Mouse (Mus musculus) liver, embryonic 15.5 days (tissue): ENCODE data around the gene Nfam1. TPM values are rescaled to one million over a fixed set of nuclear protein-coding genes. Genes with fewer than 3 reads are reported as not detected.
A peak's percentile ranks its signal among the peaks of the same experiment; 100 is the strongest.

Source experiments
- ATAC-seq: fragments of 200-750 bp; cut with Nextera tagmentation; 2 replicates; pipeline ENCODE4 v1.8.0; 2017; ENCODE audit warnings: moderate number of reproducible peaks, mild to moderate bottlenecking, moderate library complexity; ENCODE audit not compliant: insufficient read depth
- H3K27ac ChIP-seq: fragments of 300-500 bp; sonication (generic); replicated peaks from 2 replicates; pipeline ENCODE4 v1.5.1; 2015; ENCODE audit warnings: mild to moderate bottlenecking, inconsistent platforms
- H3K27me3 ChIP-seq: fragments of 300-500 bp; sonication (generic); 2 replicates; pipeline ENCODE4 v1.6.1; 2015; ENCODE audit warnings: mild to moderate bottlenecking, inconsistent platforms
- H3K36me3 ChIP-seq: fragments of 300-500 bp; sonication (generic); replicated peaks from 2 replicates; pipeline ENCODE4 v1.6.1; 2015; ENCODE audit warnings: moderate library complexity, mild to moderate bottlenecking, inconsistent platforms
- H3K4me1 ChIP-seq: fragments of 300-500 bp; sonication (generic); replicated peaks from 2 replicates; pipeline ENCODE4 v1.6.1; 2015; ENCODE audit warnings: inconsistent platforms
- H3K4me2 ChIP-seq: fragments of 300-500 bp; sonication (generic); 2 replicates; pipeline ENCODE4 v1.6.1; 2015; ENCODE audit warnings: moderate library complexity, mild to moderate bottlenecking, inconsistent platforms
- H3K4me3 ChIP-seq: fragments of 300-500 bp; sonication (generic); replicated peaks from 2 replicates; pipeline ENCODE4 v1.5.1; 2015; ENCODE audit warnings: mild to moderate bottlenecking, inconsistent platforms
- H3K9ac ChIP-seq: fragments of 300-500 bp; sonication (generic); 2 replicates; pipeline ENCODE4 v1.6.1; 2015; ENCODE audit warnings: moderate library complexity, mild to moderate bottlenecking, inconsistent platforms
- H3K9me3 ChIP-seq: fragments of 300-500 bp; sonication (generic); replicated peaks from 2 replicates; pipeline ENCODE4 v1.6.1; 2016; ENCODE audit warnings: inconsistent platforms
- WGBS: fragments of 180-500 bp; shearing (Covaris S2); methylation state at CpG from one replicate; pipeline ENCODE4 v1.1.7; 2015; ENCODE audit warnings: mixed read lengths; ENCODE audit not compliant: insufficient replicate concordance; 5-methylcytosine and 5-hydroxymethylcytosine counted together
- polyA plus RNA-seq: library from polyadenylated mRNA; unstranded; fragments of >200 nt; fragmentation: Nextera tagmentation; extraction: Ambion mirVana; gene quantifications from 2 replicates; pipeline ENCODE4 v1.2.1, GENCODE M21; 2015

The Nfam1 gene
- polyA plus RNA-seq, 1 experiment from 2014 or later: 12.1 TPM

DNA sequence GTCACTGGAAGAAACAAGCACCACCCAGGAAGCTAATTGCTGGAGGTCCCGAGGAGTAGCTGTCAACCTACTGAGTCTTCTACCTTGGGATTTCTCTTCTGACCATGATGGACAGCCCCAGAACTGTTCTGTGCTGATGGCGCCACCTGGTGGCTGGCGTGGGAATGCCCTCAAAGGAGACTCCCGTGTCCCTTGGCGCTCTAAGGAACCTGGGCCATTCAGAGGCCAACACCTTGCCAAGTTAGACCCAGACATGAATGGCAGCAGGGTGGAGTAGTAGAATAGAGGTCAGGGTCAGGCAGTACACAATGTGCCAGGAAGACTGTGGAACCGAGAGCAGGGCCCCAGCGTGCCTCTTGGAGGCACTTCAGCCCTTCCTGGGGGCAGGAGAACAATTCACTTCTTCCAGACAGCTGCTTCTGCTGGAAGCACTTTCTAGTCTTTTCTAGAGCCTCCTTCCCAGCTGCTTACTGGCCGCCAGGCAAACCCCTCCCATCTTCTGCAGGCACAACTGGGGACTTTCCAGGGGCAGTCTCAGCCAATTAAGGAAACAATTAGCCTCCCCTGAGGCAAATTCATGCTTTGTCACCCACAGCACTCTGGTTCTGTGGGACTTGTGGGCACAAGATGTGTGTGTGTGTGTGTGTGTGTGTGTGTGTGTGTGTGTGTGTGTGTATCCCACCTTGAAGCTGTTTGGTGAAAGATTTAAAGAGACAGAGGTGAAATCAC, 4.8 kb upstream of the Nfam1 start:
- no peak for ATAC-seq
- H3K9ac ChIP-seq: no peak overlapping the region
- 8% methylated on average over 8 of the region's 8 CpGs for WGBS
- no peak overlapping the region for H3K4me3 ChIP-seq
- peaks cover 27% of the 10 kb centered on the region for H3K27me3 ChIP-seq
- no peak overlapping the region for H3K27ac ChIP-seq
- no peaks in the 10 kb centered on the region for H3K36me3 ChIP-seq
- no peak overlapping the region for H3K4me2 ChIP-seq
- H3K9me3 ChIP-seq: no peaks in the 10 kb centered on the region
- peaks cover 16% of the 10 kb centered on the region for H3K4me1 ChIP-seq

DNA sequence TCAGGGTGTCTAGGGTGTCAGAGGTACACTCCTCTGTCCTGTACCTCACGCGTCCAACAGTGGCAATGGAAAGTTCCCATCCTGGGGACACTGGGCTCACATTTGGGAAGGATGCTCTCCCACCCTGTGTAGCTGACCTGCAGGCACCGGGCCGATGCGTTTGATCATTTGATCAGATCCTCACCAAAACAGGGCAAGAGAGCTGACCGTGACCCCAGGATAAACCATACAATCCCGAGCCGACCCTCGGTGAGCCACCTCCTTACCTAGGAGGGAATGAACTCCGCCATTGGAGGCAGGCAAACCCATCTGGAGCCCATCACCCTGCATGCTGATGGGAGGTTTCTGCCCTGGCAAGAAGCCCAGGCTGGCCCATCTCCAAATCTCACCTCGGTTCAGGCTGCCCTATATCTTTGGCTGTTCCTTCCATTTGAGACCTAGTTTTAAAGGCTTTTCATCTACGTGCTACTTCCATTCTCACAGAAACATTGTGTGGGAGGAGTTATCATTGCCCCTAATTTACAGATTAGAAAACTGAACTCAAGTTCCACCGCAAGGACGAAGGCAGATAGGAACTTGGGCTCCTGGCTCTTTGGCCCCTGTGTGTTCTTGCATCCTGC, 3.9 kb upstream of the Nfam1 start:
- H3K4me3 ChIP-seq: no peak overlapping the region
- no peak overlapping the region for H3K27ac ChIP-seq
- no peaks in the 10 kb centered on the region for H3K36me3 ChIP-seq
- no peak for ATAC-seq
- no peak overlapping the region for H3K9ac ChIP-seq
- no peaks in the 10 kb centered on the region for H3K9me3 ChIP-seq
- WGBS: 59% methylated on average over 14 of the region's 14 CpGs
- H3K4me1 ChIP-seq: peaks cover 16% of the 10 kb centered on the region
- H3K27me3 ChIP-seq: peaks cover 29% of the 10 kb centered on the region
- H3K4me2 ChIP-seq: no peak overlapping the region

GRCm38 (mm10) chr15:83036089-83036488, 3.0 kb upstream of the Nfam1 start:
- H3K9me3 ChIP-seq: no peaks in the 10 kb centered on the region
- no peak overlapping the region for H3K4me3 ChIP-seq
- H3K27ac ChIP-seq: no peak overlapping the region
- 13% methylated on average over 7 of the region's 7 CpGs for WGBS
- no peak for ATAC-seq
- no peak overlapping the region for H3K9ac ChIP-seq
- H3K4me1 ChIP-seq: peaks cover 16% of the 10 kb centered on the region
- H3K27me3 ChIP-seq: peaks cover 29% of the 10 kb centered on the region
- H3K36me3 ChIP-seq: no peaks in the 10 kb centered on the region
- H3K4me2 ChIP-seq: no peak overlapping the region

DNA sequence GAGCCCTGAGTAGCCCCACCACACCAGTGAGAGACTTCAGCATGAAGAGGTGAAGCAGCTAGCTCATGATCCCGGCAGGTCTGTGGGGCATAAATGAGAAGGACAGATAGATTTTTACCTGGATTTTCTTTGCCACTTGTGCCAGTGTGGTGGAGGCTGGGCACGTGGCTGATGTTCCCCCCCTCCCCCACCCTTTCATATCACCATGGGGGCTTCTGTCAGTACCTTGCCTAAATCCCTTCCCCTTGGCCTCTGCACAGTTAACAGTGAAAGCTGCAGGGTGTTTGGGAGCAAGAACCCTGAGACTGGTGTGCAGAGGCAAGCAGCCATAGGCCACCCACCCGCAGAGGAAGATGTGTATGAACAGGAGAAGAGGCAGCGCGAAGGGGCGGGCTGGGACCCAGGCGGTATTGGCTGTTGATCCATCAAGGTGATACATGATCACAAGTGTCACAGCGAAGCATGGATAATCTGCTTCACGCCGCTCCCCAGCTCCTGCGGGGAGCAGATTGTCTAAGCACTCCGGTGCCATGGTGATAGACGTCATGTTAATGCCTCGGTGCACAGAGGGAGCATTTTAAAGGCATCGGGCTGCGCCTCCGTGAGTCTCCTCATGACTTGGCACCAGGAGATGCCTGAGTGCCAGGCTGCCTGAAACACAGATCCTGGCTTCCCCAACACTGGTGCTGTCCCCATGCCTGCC, 1.3 kb upstream of the Nfam1 start:
- peak overlapping the region; percentile 40 for H3K4me2 ChIP-seq
- H3K9ac ChIP-seq: no peak overlapping the region
- H3K4me1 ChIP-seq: peaks cover 16% of the 10 kb centered on the region
- no peaks in the 10 kb centered on the region for H3K36me3 ChIP-seq
- no peak overlapping the region for H3K27ac ChIP-seq
- no peaks in the 10 kb centered on the region for H3K9me3 ChIP-seq
- no peak for ATAC-seq
- H3K27me3 ChIP-seq: peaks cover 29% of the 10 kb centered on the region
- 37% methylated on average over 17 of the region's 17 CpGs for WGBS
- peak overlapping the region; percentile 50 for H3K4me3 ChIP-seq

DNA sequence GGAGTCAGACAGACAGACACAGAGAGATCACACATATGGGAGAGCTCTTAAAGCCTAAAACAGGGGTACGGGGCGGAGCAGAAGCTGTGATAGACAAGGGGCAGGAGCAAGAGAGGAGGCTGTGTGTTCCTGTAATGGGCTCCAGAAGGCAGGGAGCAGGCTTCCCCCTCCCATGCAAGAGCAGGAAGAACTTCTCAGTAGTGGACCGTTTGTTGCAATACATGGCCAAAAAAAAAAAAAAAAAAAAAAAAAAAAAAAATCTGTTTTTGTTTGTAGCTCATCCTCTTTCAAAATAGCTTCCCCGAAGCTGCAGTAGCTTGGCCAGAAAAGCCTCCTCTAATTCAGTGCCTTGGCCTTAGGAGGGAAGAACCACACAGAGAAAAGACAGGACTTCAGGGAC, 2.2 kb downstream of the Nfam1 start:
- no peak for ATAC-seq
- Histone ChIP-seq H3K27ac (no peak overlapping the region), H3K4me1 (peaks cover 6% of the 10 kb centered on the region), H3K36me3 (no peaks in the 10 kb centered on the region), H3K9ac (no peak overlapping the region), H3K4me2 (no peak overlapping the region; the same call in 1 of the 2 replicates), H3K9me3 (no peaks in the 10 kb centered on the region), H3K4me3 (peak overlapping the region; percentile 50), H3K27me3 (peaks cover 24% of the 10 kb centered on the region)
- 36% methylated on average over 4 of the region's 4 CpGs for WGBS

DNA sequence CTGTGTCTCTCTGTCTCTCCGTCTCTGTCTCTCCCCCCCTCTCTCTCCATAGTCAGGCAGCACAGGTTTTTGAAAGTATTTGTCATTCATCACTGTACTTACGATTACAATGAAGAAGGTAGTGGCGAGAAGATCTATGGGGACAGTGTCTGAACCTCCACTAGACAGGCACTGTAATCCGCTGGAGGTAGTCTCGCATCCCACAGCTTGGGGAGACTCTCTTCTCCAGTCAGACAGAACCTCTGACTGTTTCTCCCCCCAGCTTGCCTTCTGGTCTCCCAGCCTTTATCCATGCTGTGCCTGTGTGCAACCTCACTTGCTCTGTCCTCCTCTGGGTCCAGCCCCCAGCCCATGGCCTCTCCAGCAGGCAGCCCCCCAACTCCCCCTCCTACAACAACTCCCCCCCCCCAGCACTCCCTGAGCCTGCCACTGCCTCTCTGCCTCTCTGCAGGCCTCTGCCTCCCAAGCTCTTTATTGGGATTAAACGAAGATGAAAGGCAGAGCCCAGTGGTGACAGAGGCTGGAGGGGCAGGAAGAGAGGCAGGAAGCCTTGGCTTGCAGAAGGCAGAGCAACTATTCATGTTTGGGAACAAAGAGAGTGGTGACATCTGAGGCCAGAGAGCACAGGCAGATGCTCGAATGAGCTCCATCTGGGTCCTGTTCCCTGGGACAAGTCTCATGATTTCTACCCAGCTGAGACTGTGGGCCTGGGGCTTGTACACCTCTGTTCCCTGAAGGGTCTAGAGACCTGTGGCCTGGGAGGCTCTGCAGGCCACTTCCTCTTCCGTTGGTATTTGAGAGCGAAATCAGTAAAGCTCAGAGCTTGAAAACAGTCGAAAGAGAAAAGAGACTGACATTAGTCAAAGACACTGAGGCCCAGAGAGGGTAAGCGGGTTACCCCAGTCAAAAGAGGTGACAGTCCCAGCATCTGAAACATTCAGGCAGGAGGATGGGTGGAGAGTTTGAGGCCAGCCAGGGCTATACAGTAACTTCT, 3.1 kb downstream of the Nfam1 start:
- H3K4me3 ChIP-seq: peak overlapping the region; percentile 23
- H3K4me2 ChIP-seq: peak overlapping the region; percentile 38

DNA sequence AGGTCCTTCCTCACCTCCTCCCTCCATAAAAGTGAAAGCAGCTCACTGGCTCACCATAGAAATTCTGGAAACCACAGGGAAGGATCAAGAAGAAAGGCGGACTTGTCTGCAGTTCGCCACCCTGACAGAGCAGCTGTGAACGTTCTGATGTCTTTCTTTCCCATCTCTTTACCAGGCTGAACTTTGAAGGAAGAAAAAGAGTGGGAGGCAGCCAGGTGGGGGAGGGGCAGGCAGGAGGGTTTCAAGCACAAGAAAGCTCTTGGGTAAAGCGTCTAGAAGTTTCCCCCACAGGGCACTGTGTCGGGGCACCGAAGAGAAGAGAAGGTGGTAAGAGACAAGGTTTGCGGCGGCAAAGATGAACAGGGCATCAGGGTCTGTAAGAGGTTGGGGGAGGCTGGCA, 7.0 kb downstream of the Nfam1 start:
- no peak for ATAC-seq
- 66% methylated on average over 8 of the region's 8 CpGs for WGBS
- Histone ChIP-seq H3K27me3 (no peaks in the 10 kb centered on the region), H3K36me3 (no peaks in the 10 kb centered on the region), H3K4me2 (no peak overlapping the region), H3K9ac (no peak overlapping the region), H3K9me3 (no peaks in the 10 kb centered on the region), H3K4me1 (no peaks in the 10 kb centered on the region; the same call in 1 of the 2 replicates), H3K27ac (no peak overlapping the region), H3K4me3 (no peak overlapping the region)

More for the DNA sequence above, 3.1 kb downstream of the Nfam1 start:
- H3K9ac ChIP-seq: no peak overlapping the region
- H3K27ac ChIP-seq: no peak overlapping the region
- 39% methylated on average over 11 of the region's 11 CpGs for WGBS
- peaks cover 23% of the 10 kb centered on the region for H3K27me3 ChIP-seq
- no peak for ATAC-seq
- no peaks in the 10 kb centered on the region for H3K9me3 ChIP-seq
- H3K4me1 ChIP-seq: peaks cover 6% of the 10 kb centered on the region
- no peaks in the 10 kb centered on the region for H3K36me3 ChIP-seq

DNA sequence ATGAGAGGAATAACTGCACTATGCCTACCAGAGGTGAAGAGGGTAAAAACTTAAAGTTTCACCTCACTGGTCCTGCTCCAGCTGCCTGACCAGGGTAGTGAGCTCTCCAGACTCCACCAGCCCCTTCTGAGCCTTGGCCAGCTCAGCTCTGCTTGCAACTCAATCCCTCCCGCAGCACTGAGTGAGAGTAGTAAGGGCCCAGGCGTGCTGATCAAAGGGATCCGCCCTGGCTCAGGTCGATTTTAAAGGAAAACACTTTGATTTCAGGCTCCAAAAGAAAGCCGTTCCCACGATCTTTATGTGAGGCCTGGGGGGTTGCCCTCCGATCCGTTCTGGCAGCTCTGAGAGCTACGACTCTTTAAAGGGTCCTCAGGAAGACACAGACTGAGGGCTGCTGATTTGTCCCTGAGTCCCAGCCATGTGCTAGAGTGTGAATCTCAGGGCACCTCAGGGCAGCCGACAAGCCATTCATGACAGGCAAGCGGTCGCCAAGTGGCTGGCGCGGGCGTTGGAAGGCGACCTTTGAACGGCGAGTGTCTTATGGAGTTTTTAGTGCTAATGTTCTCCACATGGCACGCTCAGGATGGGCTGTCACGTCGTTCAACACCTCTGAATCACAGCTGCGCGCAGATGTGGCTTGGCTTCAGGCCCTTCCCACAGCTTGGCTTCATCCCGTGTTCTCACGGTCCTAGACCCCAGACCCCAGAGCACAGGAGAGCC, 7.9 kb downstream of the Nfam1 start:
- Histone ChIP-seq H3K4me2 (no peak overlapping the region), H3K9ac (no peak overlapping the region), H3K27ac (no peak overlapping the region), H3K27me3 (no peaks in the 10 kb centered on the region), H3K4me1 (no peaks in the 10 kb centered on the region; the same call in 1 of the 2 replicates), H3K9me3 (no peaks in the 10 kb centered on the region), H3K4me3 (no peak overlapping the region), H3K36me3 (no peaks in the 10 kb centered on the region)
- WGBS: 57% methylated on average over 25 of the region's 25 CpGs
- ATAC-seq: no peak

- WGBS: 62% methylated on average over 8 of the region's 8 CpGs
- no peak overlapping the region for H3K4me2 ChIP-seq
- no peaks in the 10 kb centered on the region for H3K36me3 ChIP-seq
- H3K9me3 ChIP-seq: no peaks in the 10 kb centered on the region
- H3K9ac ChIP-seq: no peak overlapping the region
- H3K4me3 ChIP-seq: no peak overlapping the region
- H3K4me1 ChIP-seq: no peaks in the 10 kb centered on the region; the same call in 1 of the 2 replicates
- H3K27ac ChIP-seq: no peak overlapping the region
- H3K27me3 ChIP-seq: no peaks in the 10 kb centered on the region
- ATAC-seq: no peak
These were observed 10.2 kb downstream of the Nfam1 start for GRCm38 (mm10) chr15:83022947-83023346.

GRCm38 (mm10) chr15:83010990-83011664, 22.0 kb downstream of the Nfam1 start:
- Histone ChIP-seq H3K27ac (no peak overlapping the region), H3K4me1 (peaks cover 27% of the 10 kb centered on the region), H3K36me3 (no peaks in the 10 kb centered on the region), H3K9ac (no peak overlapping the region), H3K27me3 (no peaks in the 10 kb centered on the region), H3K9me3 (no peaks in the 10 kb centered on the region), H3K4me3 (no peak overlapping the region), H3K4me2 (no peak overlapping the region)
- 69% methylated on average over 15 of the region's 15 CpGs for WGBS
- no peak for ATAC-seq
